Mouse (Mus musculus) embryonic fibroblast, embryonic 13.5 days (primary cell): Measurements from ENCODE around the gene Atp1b3.

Experiments
- CTCF ChIP-seq: IDR thresholded peaks from 2 replicates; pipeline ENCODE4 v1.5.1; 2011; ENCODE audit warnings: mild to moderate bottlenecking, control low read depth, low read length, moderate library complexity, borderline replicate concordance; ENCODE audit not compliant: insufficient read depth
- POLR2A ChIP-seq: IDR thresholded peaks from 2 replicates; pipeline ENCODE4 v1.6.1; 2011; ENCODE audit warnings: low read depth, mild to moderate bottlenecking, control low read depth, low read length, moderate library complexity

GRCm38 (mm10) chr9:96393112-96393511 is 28.9 kb upstream of the Atp1b3 start:
- no peak for TF ChIP-seq CTCF
- no peak for TF ChIP-seq POLR2A
